Mouse (Mus musculus): ENCODE measurements around the gene Hpse2. TPM values are rescaled to one million over a fixed set of nuclear protein-coding genes. Genes with fewer than 3 reads are reported as not detected.
"Not testable (repeated sequence)": the region's sequence is repeated elsewhere in the genome, so short reads cannot be mapped to it uniquely, and the experiment has no call there.

The Hpse2 gene
- polyA plus RNA-seq, 1 experiment: not detected

DNA sequence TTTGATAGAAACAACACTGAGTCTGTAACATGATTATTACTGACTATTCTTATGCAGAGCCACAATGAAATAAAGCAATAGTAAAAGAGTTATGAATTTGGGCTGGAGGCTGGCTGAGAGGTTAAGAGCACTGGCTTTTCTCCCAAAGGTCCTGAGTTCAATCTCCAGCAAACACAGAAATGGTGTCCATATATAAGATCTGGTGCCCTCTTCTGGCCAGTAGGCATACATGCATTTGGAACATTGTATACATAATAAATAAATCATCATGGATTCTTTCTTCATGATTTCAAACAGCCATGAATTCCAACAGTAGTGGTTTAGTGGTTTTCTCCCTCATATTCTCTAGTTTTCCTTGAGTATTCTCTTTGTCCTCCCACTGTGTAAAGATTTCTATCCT, 81.4 kb downstream of the Hpse2 start:
- Histone ChIP-seq H3K27ac (replicated peaks; ENCODE audit: low read depth, low read length) (no peak overlapping the region), H3K4me3 (ENCODE audit: insufficient read depth, low read depth, low read length) (no peak overlapping the region), H3K4me1 (ENCODE audit: control insufficient read depth, insufficient read depth, insufficient read length, low read length) (no peaks in the 10 kb centered on the region)

DNA sequence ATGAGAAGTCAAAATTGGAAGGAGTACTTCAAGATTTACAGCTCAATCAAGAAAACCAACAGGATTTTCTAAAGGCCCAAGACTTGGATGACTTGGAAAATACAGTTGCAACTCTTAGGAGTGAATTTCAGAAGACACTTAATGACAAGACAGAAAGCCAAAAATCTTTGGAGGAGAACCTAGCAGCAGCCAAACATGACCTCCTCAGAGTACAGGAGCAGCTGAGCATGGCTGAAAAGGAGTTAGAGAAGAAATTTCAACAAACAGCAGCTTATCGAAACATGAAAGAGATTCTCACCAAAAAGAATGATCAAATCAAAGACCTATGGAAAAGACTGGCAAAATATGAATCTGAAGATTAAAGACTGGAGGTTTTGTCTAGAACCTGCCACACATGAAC, 106.8 kb downstream of the Hpse2 start:
- H3K4me1 ChIP-seq (ENCODE audit: control insufficient read depth, insufficient read depth, insufficient read length, low read length); H3K4me3 ChIP-seq (ENCODE audit: insufficient read depth, low read depth, low read length); H3K27ac ChIP-seq (replicated peaks; ENCODE audit: low read depth, low read length): not testable (repeated sequence)

DNA sequence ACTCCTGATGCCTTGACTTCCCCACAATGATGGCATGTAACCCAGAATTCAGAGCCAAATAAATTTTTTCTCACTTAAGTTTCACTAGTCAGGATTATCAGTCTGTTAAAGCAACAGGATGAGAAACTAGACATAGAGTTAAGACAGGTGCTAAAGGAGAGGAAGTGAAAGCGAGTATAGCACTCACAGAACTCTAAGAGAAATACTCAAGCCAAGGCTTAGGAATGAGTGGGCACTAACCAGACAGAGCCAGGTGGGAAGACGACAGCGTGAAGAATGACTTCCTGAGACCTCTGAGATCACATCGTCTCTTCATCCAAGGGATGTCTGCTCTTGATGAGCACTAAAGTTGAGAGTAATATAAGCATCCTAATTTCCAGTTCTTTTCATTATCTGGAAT, 144.2 kb downstream of the Hpse2 start:
- Histone ChIP-seq H3K27ac (replicated peaks; ENCODE audit: low read depth, low read length) (no peak overlapping the region), H3K4me3 (ENCODE audit: insufficient read depth, low read depth, low read length) (no peak overlapping the region), H3K4me1 (ENCODE audit: control insufficient read depth, insufficient read depth, insufficient read length, low read length) (no peaks in the 10 kb centered on the region)

DNA sequence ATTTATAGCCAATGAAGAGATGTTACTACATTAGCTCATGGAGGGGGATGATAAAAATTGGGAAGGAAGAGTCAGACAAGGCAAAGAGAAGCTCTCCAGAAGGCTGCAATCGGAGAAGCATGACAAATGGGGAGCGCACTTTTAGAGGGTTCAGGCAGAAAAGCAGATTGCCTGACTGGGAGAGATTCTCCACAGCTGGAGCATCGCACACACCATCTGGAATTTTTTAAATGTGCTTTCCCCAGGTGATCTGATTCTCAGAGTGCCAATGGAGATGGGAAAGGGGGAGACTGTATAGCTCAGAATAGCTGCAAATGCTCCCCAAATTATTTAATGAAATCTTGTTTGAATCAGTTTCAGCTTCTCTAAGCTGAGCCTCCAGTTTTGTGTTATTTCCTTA, 156.4 kb downstream of the Hpse2 start:
- no peaks in the 10 kb centered on the region for H3K4me1 ChIP-seq (ENCODE audit: control insufficient read depth, insufficient read depth, insufficient read length, low read length)
- H3K27ac ChIP-seq (replicated peaks; ENCODE audit: low read depth, low read length): no peak overlapping the region
- no peak overlapping the region for H3K4me3 ChIP-seq (ENCODE audit: insufficient read depth, low read depth, low read length)

DNA sequence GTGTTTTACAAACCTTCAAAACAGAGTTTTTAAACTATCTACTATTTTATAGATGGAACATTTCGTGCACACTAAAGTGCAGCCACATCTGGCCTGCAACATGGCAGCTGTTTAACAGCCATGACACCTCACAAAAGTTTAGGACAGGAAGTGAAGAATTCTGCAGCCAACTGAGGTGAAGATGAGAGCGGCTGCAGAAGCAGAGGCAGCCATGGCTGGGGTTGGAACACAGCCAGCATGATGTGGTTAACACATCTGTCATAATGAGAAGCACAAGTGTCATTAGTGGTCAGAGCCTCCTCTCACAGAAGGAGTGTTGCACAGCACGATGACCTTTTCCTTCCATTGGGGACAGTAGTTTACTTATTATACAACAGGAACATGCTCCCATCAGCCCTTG, 194.6 kb downstream of the Hpse2 start:
- no peak overlapping the region for H3K4me3 ChIP-seq (ENCODE audit: insufficient read depth, low read depth, low read length)
- H3K27ac ChIP-seq (replicated peaks; ENCODE audit: low read depth, low read length): no peak overlapping the region
- no peaks in the 10 kb centered on the region for H3K4me1 ChIP-seq (ENCODE audit: control insufficient read depth, insufficient read depth, insufficient read length, low read length)

DNA sequence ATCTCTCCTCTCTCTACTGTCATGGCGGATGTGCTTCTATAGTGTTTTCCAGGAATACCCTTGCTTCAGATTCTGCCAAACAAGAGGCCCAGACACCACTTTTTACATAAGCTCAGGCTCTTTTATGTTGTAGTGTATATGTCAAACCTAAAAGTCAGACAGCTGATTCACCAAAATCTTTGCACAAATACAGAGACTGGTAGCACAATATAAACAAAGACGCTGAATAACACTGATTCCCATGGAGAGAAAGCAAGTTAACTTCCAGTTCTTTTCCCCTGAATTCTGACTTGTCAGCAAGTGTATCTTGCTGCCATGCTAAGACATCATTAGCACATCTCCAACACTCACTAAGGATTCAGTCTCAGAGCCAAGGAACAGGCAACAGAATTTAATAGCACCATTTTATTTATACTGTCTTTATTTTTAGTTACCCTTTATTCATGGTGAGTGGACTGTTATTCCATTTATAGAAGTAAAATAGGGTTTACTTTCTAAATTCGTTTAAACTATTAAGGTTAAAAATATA, 212.7 kb downstream of the Hpse2 start:
- H3K27ac ChIP-seq (replicated peaks; ENCODE audit: low read depth, low read length): no peak overlapping the region
- no peaks in the 10 kb centered on the region for H3K4me1 ChIP-seq (ENCODE audit: control insufficient read depth, insufficient read depth, insufficient read length, low read length)
- H3K4me3 ChIP-seq (ENCODE audit: insufficient read depth, low read depth, low read length): no peak overlapping the region

DNA sequence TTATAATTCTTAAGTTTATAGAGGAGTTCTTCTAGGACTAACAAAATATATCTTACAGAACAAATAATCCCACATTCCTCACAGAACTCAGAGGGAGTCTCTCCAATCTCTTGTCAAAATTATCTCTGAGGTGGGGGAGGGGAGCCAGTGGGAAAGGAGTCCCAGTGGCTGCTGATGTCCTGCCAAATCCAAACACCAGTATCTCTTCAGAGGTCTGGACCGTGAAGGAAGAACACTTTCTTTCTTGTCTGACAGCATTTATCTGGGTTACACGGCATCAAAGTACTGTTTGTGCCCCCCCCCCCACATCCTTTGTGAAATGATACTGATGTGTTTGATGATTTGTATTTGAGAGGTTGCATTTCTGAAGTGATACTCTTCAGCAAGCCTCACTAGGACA, 213.3 kb downstream of the Hpse2 start:
- Histone ChIP-seq H3K4me3 (ENCODE audit: insufficient read depth, low read depth, low read length) (no peak overlapping the region), H3K4me1 (ENCODE audit: control insufficient read depth, insufficient read depth, insufficient read length, low read length) (no peaks in the 10 kb centered on the region), H3K27ac (replicated peaks; ENCODE audit: low read depth, low read length) (no peak overlapping the region)

DNA sequence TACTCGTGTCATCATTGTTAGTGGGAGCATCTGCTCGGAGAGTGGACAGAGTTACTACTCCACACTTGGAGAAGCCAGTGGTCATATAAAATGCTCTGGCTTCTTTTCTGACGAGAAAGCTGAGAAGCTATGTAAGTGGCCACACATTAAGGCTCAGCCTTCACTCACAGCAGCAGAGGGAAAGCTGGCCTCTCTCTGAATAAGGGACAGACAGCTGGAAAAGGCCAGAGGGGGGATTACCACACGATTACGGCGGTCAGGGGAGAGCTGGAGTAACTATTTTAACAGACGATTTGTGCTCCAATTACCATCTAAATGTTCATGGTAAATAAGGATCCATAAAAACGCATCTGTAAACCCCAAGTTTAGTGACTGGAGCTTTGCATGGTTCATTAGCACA, 232.1 kb downstream of the Hpse2 start:
- Histone ChIP-seq H3K4me3 (ENCODE audit: insufficient read depth, low read depth, low read length) (no peak overlapping the region), H3K27ac (replicated peaks; ENCODE audit: low read depth, low read length) (no peak overlapping the region), H3K4me1 (ENCODE audit: control insufficient read depth, insufficient read depth, insufficient read length, low read length) (no peaks in the 10 kb centered on the region)

DNA sequence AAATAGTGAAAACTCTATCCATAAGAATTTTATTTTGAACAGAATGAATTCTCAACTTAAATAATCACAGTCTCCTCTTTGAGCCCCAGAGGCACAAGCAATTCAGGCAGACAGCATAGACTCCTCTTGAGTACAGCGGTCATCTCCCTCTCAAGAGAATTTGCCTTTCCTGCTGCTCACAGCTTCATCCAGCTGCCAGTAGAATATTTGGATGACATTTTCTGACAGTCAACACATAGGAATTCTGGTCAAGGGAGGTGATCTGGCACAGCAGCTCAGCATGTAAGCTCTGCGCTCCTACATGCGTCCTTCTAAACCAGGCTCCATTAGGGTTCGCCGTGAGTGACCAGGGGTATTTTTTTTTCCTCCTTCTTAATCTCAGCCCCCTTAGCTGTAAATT, 232.6 kb downstream of the Hpse2 start:
- Histone ChIP-seq H3K4me3 (ENCODE audit: insufficient read depth, low read depth, low read length) (no peak overlapping the region), H3K4me1 (ENCODE audit: control insufficient read depth, insufficient read depth, insufficient read length, low read length) (no peaks in the 10 kb centered on the region), H3K27ac (replicated peaks; ENCODE audit: low read depth, low read length) (no peak overlapping the region)

DNA sequence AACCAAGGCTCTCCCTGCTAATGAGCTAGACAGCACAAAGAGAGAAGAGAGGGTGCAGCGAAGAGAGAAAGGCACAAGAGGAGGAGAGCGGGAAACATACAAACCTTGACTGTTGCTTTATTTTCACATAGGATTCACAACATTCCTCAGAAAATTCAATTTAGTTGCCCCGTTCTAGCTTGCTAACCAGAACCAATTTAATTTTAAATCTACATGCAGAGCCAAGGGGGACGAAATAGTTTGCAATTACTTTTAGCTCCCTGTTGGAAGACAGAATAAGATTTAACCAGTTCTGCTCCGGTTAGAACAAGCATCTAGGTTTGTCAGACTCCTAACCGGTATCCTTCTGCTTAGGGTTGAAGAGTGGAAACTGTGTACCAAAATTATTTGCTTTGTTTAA, 240.3 kb downstream of the Hpse2 start:
- H3K4me3 ChIP-seq (ENCODE audit: insufficient read depth, low read depth, low read length): no peak overlapping the region
- H3K4me1 ChIP-seq (ENCODE audit: control insufficient read depth, insufficient read depth, insufficient read length, low read length): no peaks in the 10 kb centered on the region
- H3K27ac ChIP-seq (replicated peaks; ENCODE audit: low read depth, low read length): no peak overlapping the region

DNA sequence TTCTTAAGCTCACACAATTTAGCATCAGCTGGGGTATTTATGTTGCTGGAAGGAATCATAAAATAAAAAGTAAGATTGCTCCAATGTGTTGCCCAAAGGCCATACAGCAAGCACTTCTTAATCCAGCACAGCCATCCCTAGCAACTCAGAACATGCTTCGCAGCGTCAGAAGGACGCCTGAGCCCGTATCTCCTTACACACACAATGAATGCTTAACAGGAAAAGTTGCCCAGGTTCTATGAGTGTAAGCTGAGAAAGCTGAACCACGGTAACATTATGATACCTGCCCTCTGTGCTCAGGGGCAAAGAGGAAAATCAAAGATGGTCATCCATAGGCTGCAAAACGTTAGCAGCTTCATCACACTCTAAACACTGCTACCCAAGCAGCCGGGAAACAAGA, 241.3 kb downstream of the Hpse2 start:
- Histone ChIP-seq H3K27ac (replicated peaks; ENCODE audit: low read depth, low read length) (no peak overlapping the region), H3K4me1 (ENCODE audit: control insufficient read depth, insufficient read depth, insufficient read length, low read length) (no peaks in the 10 kb centered on the region), H3K4me3 (ENCODE audit: insufficient read depth, low read depth, low read length) (no peak overlapping the region)

DNA sequence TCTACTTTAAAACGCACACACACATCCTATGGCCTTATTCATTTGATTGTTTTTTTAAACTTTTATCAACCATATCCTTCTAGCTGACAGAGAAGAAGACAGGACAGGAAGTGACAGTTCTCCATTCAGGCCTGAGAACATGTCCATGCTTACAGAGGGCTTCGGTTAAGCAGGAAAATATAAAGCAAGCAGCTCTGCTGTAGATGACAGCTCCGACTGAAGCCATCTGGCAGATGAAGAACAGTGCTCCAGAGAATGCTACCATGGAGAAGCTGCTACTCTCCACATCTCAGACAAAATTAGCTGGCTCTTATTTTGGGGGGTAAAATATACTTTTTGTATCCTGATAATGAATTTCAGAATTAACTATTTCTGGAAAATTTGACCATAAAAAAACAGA, 246.5 kb downstream of the Hpse2 start:
- no peaks in the 10 kb centered on the region for H3K4me1 ChIP-seq (ENCODE audit: control insufficient read depth, insufficient read depth, insufficient read length, low read length)
- no peak overlapping the region for H3K27ac ChIP-seq (replicated peaks; ENCODE audit: low read depth, low read length)
- H3K4me3 ChIP-seq (ENCODE audit: insufficient read depth, low read depth, low read length): no peak overlapping the region

DNA sequence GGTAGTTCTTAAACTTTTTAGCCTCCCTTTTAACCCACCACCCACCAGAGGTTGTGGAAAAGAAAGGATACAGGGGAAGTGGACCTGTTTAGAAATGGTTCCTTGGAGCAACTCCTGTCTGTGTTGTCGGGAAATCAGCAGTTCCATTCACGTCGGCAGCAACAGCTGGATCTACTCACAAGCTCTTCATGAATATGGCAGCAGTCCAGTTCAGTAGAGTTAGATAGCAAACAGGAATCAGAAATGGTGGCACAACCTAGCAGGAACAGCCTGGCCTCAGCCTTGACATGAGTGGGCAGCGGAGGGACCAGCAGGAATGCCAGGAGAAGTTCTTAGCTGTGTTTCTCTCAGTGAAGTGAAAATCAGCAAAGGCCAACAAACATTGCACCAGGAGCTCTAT, 278.4 kb downstream of the Hpse2 start:
- no peak overlapping the region for H3K27ac ChIP-seq (replicated peaks; ENCODE audit: low read depth, low read length)
- H3K4me3 ChIP-seq (ENCODE audit: insufficient read depth, low read depth, low read length): no peak overlapping the region
- H3K4me1 ChIP-seq (ENCODE audit: control insufficient read depth, insufficient read depth, insufficient read length, low read length): no peaks in the 10 kb centered on the region

DNA sequence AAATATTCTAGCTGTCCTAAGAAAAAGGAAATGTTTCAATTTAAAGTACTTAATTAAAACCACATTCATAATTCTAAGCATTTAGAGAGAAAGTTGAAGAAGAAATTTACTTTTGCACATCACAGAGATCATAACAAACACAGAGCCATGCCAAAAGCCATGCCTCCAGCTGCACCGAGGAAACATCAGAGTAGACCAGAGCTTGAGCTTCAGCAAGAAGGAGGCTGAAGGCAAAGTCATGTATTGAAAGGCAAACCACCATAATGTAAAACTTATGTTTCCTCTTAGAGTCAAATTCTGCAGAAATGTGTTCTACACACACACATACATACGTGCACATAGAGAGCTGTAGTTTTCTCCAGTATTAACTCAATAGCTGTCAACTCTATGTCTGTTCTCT, 291.2 kb downstream of the Hpse2 start:
- Histone ChIP-seq H3K4me1 (ENCODE audit: control insufficient read depth, insufficient read depth, insufficient read length, low read length) (no peaks in the 10 kb centered on the region), H3K4me3 (ENCODE audit: insufficient read depth, low read depth, low read length) (no peak overlapping the region), H3K27ac (replicated peaks; ENCODE audit: low read depth, low read length) (no peak overlapping the region)

DNA sequence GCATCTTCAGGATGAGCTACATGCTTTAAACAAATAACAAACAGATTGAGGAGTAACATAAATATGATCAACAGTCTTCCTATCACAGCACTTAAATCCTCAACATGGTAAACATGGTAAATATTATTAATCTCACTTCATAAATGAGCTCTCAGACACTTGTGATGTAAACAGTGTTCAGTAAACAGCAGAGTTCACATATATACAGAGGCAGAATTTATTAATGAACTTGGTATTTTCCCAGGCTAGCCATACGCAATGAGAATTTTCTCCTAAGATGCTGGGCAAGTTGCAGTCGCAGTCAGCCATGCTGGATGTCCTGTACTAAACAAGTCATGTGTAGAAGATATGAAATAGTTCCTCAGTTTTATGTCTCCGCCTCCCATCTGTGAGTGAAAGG, 300.9 kb downstream of the Hpse2 start:
- H3K4me1 ChIP-seq (ENCODE audit: control insufficient read depth, insufficient read depth, insufficient read length, low read length): no peaks in the 10 kb centered on the region
- H3K4me3 ChIP-seq (ENCODE audit: insufficient read depth, low read depth, low read length): no peak overlapping the region
- H3K27ac ChIP-seq (replicated peaks; ENCODE audit: low read depth, low read length): no peak overlapping the region

DNA sequence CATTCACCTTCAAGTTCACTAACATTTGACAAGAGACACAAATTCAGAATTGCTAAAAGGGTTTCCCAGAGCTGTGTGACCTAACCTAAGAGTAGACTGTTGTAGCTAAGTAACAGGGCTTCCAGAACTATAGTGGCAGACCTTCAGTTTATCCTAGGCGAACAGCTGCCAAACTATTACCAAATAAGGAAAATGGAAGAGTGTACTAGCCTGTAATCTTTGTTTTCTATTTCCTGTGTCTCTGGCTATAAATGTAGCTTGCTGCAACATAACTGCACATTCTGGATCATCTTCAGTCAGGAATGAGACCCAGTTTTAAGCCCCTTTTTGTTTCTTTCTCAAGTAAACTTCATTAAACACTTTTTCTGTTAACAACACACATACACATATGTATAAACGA, 324.0 kb downstream of the Hpse2 start:
- no peak overlapping the region for H3K4me3 ChIP-seq (ENCODE audit: insufficient read depth, low read depth, low read length)
- H3K27ac ChIP-seq (replicated peaks; ENCODE audit: low read depth, low read length): no peak overlapping the region
- H3K4me1 ChIP-seq (ENCODE audit: control insufficient read depth, insufficient read depth, insufficient read length, low read length): no peaks in the 10 kb centered on the region

DNA sequence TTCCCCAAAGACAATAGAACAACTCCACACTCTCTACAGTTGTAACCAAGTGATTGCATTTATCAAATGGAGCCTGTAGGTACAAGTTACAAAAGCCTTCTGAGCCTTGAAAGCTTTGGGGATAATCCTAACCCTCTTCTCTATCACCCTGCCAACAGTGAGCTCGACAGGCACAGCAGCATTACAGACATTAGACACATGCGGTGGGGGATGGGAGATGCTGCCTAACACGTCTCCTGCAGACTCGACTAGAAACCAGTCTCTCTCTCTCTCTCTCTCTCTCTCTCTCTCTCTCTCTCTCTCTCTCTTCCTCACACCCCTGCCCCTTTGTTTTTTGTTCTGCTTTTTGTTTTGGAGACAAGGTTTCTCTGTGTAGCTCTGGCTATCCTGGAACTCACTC, 343.6 kb downstream of the Hpse2 start:
- no peak overlapping the region for H3K27ac ChIP-seq (replicated peaks; ENCODE audit: low read depth, low read length)
- no peaks in the 10 kb centered on the region for H3K4me1 ChIP-seq (ENCODE audit: control insufficient read depth, insufficient read depth, insufficient read length, low read length)
- H3K4me3 ChIP-seq (ENCODE audit: insufficient read depth, low read depth, low read length): no peak overlapping the region
